Mouse (Mus musculus) forebrain, embryonic 12.5 days (tissue): Measurements from ENCODE around the gene Ccr5. TPM values are rescaled to one million over a fixed set of nuclear protein-coding genes. Genes with fewer than 3 reads are reported as not detected.
"Not testable (repeated sequence)": the region's sequence is repeated elsewhere in the genome, so short reads cannot be mapped to it uniquely, and the experiment has no call there.

Experiments
- ATAC-seq: fragments of 200-750 bp; cut with Nextera tagmentation; 2 replicates; pipeline ENCODE4 v1.8.0; 2017; ENCODE audit warnings: moderate TSS enrichment; ENCODE audit not compliant: low FRiP score
- H3K27ac ChIP-seq: fragments of 300-500 bp; sonication (generic); 2 replicates; pipeline ENCODE4 v1.5.1; 2016; ENCODE audit warnings: mild to moderate bottlenecking
- H3K27me3 ChIP-seq: fragments of 300-500 bp; sonication (generic); 2 replicates; pipeline ENCODE4 v1.6.1; 2016; ENCODE audit warnings: mild to moderate bottlenecking
- H3K36me3 ChIP-seq: fragments of 300-500 bp; sonication (generic); replicated peaks from 2 replicates; pipeline ENCODE4 v1.6.1; 2016; ENCODE audit warnings: mild to moderate bottlenecking
- H3K4me1 ChIP-seq: fragments of 300-500 bp; sonication (generic); 2 replicates; pipeline ENCODE4 v1.6.1; 2016
- H3K4me2 ChIP-seq: fragments of 300-500 bp; sonication (generic); 2 replicates; pipeline ENCODE4 v1.6.1; 2016; ENCODE audit warnings: mild to moderate bottlenecking, moderate library complexity
- H3K4me3 ChIP-seq: fragments of 300-500 bp; sonication (generic); replicated peaks from 2 replicates; pipeline ENCODE4 v1.5.1; 2016; ENCODE audit warnings: mild to moderate bottlenecking
- H3K9ac ChIP-seq: fragments of 300-500 bp; sonication (generic); 2 replicates; pipeline ENCODE4 v1.6.1; 2016; ENCODE audit warnings: mild to moderate bottlenecking
- H3K9me3 ChIP-seq: fragments of 300-500 bp; sonication (generic); 2 replicates; pipeline ENCODE4 v1.6.1; 2016
- WGBS: fragments of 180-500 bp; shearing (Covaris S2); methylation state at CpG from one replicate; pipeline ENCODE4 v1.1.7; 2016; 5-methylcytosine and 5-hydroxymethylcytosine counted together
- polyA plus RNA-seq: library from polyadenylated mRNA; unstranded; fragments of >200 nt; fragmentation: Nextera tagmentation; extraction: Ambion mirVana; gene quantifications from 2 replicates; pipeline ENCODE4 v1.2.1, GENCODE M21; 2016

Gene Ccr5
- polyA plus RNA-seq = 0.22 and 0.87 TPM in 2 replicates

- ATAC-seq = no peak
- 83% methylated on average over 3 of the region's 3 CpGs for WGBS
- no peaks in the 10 kb centered on the region for H3K27me3 ChIP-seq
- no peaks in the 10 kb centered on the region for H3K9me3 ChIP-seq
- no peak within 1 kb of the TSS for H3K4me3 ChIP-seq
- no peaks in the 10 kb centered on the region for H3K4me1 ChIP-seq
- H3K9ac ChIP-seq = no peak within 1 kb of the TSS
- H3K27ac ChIP-seq = no peak within 1 kb of the TSS
- H3K4me2 ChIP-seq = no peak within 1 kb of the TSS
- H3K36me3 ChIP-seq = no peaks in the 10 kb centered on the region
Observed at GRCm38 (mm10) chr9:124121387-124122184, at the start of gene Ccr5. TSS of gene Ccr5 (plus strand) at chr9:124121543.

- Histone ChIP-seq H3K4me3 (no peak overlapping the region), H3K4me2 (no peak overlapping the region), H3K9me3 (no peaks in the 10 kb centered on the region), H3K27me3 (no peaks in the 10 kb centered on the region), H3K27ac (no peak overlapping the region), H3K36me3 (no peaks in the 10 kb centered on the region), H3K9ac (no peak overlapping the region), H3K4me1 (no peaks in the 10 kb centered on the region)
- ATAC-seq = no peak
- 57% methylated on average over 4 of the region's 4 CpGs for WGBS
Observed at GRCm38 (mm10) chr9:124079803-124080202, 41.5 kb upstream of the Ccr5 start.

- H3K9ac ChIP-seq, H3K36me3 ChIP-seq, H3K9me3 ChIP-seq, ATAC-seq, H3K4me3 ChIP-seq, H3K27ac ChIP-seq, H3K4me1 ChIP-seq, H3K4me2 ChIP-seq, H3K27me3 ChIP-seq: not testable (repeated sequence)
- 96% methylated on average over 13 of the region's 13 CpGs for WGBS
Observed at GRCm38 (mm10) chr9:124080471-124080870, 40.9 kb upstream of the Ccr5 start.

DNA sequence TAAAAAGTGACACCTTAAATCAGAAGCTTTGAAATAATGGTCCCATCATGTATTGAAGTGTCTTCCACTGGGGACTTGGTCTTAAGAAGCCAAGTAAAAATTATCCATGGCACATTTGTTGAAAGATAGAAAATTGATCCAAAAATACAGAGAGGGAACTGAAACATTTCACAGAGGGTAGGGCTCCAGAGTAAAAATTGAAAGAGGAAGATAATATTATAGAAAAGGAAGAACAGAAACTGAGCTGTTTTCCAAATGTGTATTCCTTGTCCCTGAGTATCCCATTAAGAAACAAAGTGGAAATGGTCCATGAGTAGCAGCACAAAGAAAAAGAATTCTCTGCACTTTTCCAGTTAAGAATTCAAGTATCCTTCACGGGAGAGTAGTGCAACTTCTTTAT, 30.9 kb upstream of the Ccr5 start:
- H3K9ac ChIP-seq = no peak overlapping the region
- no peak overlapping the region for H3K4me3 ChIP-seq
- no peak overlapping the region for H3K27ac ChIP-seq
- 84% methylated on average over 1 of the region's 1 CpGs for WGBS
- no peaks in the 10 kb centered on the region for H3K27me3 ChIP-seq
- H3K9me3 ChIP-seq = no peaks in the 10 kb centered on the region
- ATAC-seq = no peak
- H3K4me1 ChIP-seq = no peaks in the 10 kb centered on the region
- H3K4me2 ChIP-seq = no peak overlapping the region
- H3K36me3 ChIP-seq = no peaks in the 10 kb centered on the region

DNA sequence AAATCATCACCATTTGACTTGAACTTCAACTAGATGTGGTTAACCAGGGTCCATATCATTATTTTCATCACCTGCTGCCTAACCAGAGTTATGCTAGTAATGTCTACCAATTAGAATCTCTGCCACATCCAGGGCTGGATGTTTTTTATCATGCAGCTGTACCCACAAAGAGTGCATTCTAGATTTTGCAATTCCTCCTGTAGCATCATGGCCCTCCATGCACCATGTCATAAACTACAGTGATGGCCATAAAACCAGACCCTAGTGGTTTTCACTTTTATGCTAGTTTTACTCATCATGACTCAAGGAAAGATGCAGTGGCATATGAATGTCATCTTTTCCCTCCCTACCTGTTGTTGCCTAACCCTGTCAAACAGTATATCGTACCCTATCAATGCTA, 22.2 kb upstream of the Ccr5 start:
- H3K27ac ChIP-seq = no peak overlapping the region
- H3K9me3 ChIP-seq = no peaks in the 10 kb centered on the region
- 93% methylated on average over 1 of the region's 1 CpGs for WGBS
- no peaks in the 10 kb centered on the region for H3K4me1 ChIP-seq
- no peak for ATAC-seq
- H3K4me2 ChIP-seq = no peak overlapping the region
- H3K27me3 ChIP-seq = no peaks in the 10 kb centered on the region
- no peak overlapping the region for H3K9ac ChIP-seq
- H3K36me3 ChIP-seq = no peaks in the 10 kb centered on the region
- no peak overlapping the region for H3K4me3 ChIP-seq

DNA sequence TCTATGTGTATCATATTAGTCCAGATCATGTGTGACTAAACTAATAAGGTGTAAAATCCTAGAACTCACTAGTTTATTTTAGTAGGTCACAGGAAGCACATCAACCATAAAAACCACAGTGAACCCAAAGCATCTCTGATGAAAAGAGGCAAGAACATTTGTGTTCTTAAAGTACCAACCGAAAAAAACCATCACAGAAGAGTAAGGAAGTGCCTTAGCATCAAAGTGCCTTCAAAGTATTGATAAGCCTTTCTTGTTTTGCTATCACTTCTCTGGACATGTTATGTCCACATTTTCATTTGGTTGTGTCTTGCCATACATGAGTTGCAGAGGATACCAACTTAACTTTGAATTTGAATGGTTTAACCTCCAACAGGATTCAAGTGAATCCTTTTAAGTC, 21.0 kb upstream of the Ccr5 start:
- Histone ChIP-seq H3K4me1 (no peaks in the 10 kb centered on the region), H3K9me3 (no peaks in the 10 kb centered on the region), H3K27me3 (no peaks in the 10 kb centered on the region), H3K4me2 (no peak overlapping the region), H3K36me3 (no peaks in the 10 kb centered on the region), H3K27ac (no peak overlapping the region), H3K4me3 (no peak overlapping the region), H3K9ac (no peak overlapping the region)
- ATAC-seq = no peak
- WGBS = 90% methylated on average over 1 of the region's 1 CpGs

DNA sequence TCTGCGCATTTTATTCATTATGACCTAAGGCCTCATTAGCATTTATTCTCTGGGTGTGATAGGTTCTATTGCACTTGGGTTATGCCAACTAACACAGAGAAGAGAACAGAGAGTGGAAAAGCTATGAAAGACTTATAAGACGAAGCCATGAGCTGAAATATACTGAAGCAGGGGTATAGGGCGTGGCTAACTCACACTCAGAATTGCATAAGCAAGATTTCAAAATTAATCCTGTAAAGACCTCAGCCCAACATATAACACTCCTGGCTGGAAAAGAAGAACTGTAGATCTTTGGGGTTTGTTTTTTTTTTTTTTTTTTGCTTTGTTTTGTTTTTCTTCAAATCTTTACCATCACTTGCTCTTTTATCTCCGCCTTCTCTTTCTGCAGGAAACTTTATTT, 19.6 kb upstream of the Ccr5 start, which contains the start of gene Ccr2:
Ccr2 (plus strand) TSS at position 228 of the 400 bp plus-strand sequence.
- no peaks in the 10 kb centered on the region for H3K27me3 ChIP-seq
- no peak for ATAC-seq
- no peaks in the 10 kb centered on the region for H3K4me1 ChIP-seq
- no peak within 1 kb of the TSS for H3K9ac ChIP-seq
- H3K9me3 ChIP-seq = no peaks in the 10 kb centered on the region
- WGBS = 84% methylated on average over 4 of the region's 4 CpGs
- no peak within 1 kb of the TSS for H3K27ac ChIP-seq
- H3K4me3 ChIP-seq = no peak within 1 kb of the TSS
- no peak within 1 kb of the TSS for H3K4me2 ChIP-seq
- no peaks in the 10 kb centered on the region for H3K36me3 ChIP-seq

- ATAC-seq = no peak
- no peak overlapping the region for H3K4me3 ChIP-seq
- no peaks in the 10 kb centered on the region for H3K27me3 ChIP-seq
- H3K9me3 ChIP-seq = no peaks in the 10 kb centered on the region
- H3K36me3 ChIP-seq = no peaks in the 10 kb centered on the region
- H3K9ac ChIP-seq = no peak overlapping the region
- H3K4me2 ChIP-seq = no peak overlapping the region
- no peaks in the 10 kb centered on the region for H3K4me1 ChIP-seq
- 68% methylated on average over 1 of the region's 1 CpGs for WGBS
- H3K27ac ChIP-seq = no peak overlapping the region
Observed at GRCm38 (mm10) chr9:124103199-124103598, 18.1 kb upstream of the Ccr5 start.

DNA sequence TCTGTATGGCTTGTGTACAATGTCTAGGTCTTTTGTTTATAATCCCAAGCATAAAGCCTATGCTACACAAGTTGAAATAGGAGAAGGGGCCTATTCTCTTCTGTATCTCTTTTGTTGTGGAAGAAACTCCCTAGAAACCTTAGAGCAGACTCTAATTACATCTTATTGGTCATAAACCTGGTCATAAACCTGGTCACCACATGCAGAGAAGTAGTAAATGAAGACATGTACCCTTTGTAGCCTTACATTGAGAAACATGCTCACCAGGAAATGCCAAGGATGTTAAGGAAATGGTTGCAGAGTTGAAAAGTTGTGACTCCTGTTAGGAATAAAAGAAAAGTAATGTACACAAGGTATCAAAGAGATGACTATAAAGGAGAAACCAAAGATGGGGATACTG, 16.1 kb upstream of the Ccr5 start:
- Histone ChIP-seq H3K4me3 (no peak overlapping the region), H3K9ac (no peak overlapping the region), H3K27ac (no peak overlapping the region), H3K27me3 (no peaks in the 10 kb centered on the region), H3K9me3 (no peaks in the 10 kb centered on the region), H3K4me2 (no peak overlapping the region), H3K36me3 (no peaks in the 10 kb centered on the region), H3K4me1 (no peaks in the 10 kb centered on the region)
- no peak for ATAC-seq

GRCm38 (mm10) chr9:124107232-124107631, 14.1 kb upstream of the Ccr5 start:
- Histone ChIP-seq H3K27me3 (no peaks in the 10 kb centered on the region), H3K4me3 (no peak overlapping the region), H3K27ac (no peak overlapping the region), H3K9ac (no peak overlapping the region), H3K4me1 (no peaks in the 10 kb centered on the region), H3K9me3 (no peaks in the 10 kb centered on the region), H3K4me2 (no peak overlapping the region), H3K36me3 (no peaks in the 10 kb centered on the region)
- ATAC-seq = no peak

- no peaks in the 10 kb centered on the region for H3K27me3 ChIP-seq
- H3K36me3 ChIP-seq = no peaks in the 10 kb centered on the region
- H3K9ac ChIP-seq = no peak overlapping the region
- no peak overlapping the region for H3K27ac ChIP-seq
- 77% methylated on average over 2 of the region's 2 CpGs for WGBS
- no peak for ATAC-seq
- no peak overlapping the region for H3K4me2 ChIP-seq
- no peaks in the 10 kb centered on the region for H3K4me1 ChIP-seq
- H3K4me3 ChIP-seq = no peak overlapping the region
- H3K9me3 ChIP-seq = no peaks in the 10 kb centered on the region
Observed at GRCm38 (mm10) chr9:124108356-124109127, 12.8 kb upstream of the Ccr5 start.

DNA sequence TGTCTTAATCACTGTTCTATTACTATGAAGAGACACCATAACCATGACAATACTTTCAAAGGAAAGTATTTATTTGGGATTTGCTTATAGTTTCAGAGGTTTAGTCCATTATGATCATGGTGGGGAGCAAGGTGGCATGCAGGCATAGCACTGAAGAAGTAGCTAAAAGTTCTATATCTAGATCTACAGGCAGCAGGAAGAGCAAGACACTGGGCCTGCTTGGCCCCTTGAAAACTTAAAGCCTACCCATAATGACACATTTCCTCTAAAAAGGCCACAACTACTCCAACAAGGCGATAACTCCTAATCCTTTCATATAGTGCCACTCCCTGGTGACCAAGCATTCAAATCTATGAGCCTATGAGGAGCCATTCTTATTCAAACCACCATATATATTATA, 9.3 kb upstream of the Ccr5 start:
- Histone ChIP-seq H3K9ac (no peak overlapping the region), H3K4me3 (no peak overlapping the region), H3K27ac (no peak overlapping the region), H3K36me3 (no peaks in the 10 kb centered on the region), H3K4me2 (no peak overlapping the region), H3K27me3 (no peaks in the 10 kb centered on the region), H3K9me3 (no peaks in the 10 kb centered on the region), H3K4me1 (no peaks in the 10 kb centered on the region)
- 79% methylated on average over 1 of the region's 1 CpGs for WGBS
- no peak for ATAC-seq
